ENCODE assay signal across 8 mouse cellular contexts in genomic region chr4:124881341-124881908, GRCm38 (mm10). TPM values are rescaled to one million over a fixed set of nuclear protein-coding genes. Genes with fewer than 3 reads are reported as not detected.
DNase-seq lines count a peak whose midpoint lies in the region; ATAC-seq and TF ChIP-seq lines count a peak whose summit lies in the region.

No protein-coding gene starts in this region.

- H3K27me3 ChIP-seq in forebrain, embryonic 16.5 days (replicated peaks; ENCODE audit: control insufficient read depth, insufficient read depth, low read length), result peaks cover 28% of the 10 kb centered on the region
- H3K27me3 ChIP-seq in midbrain, embryonic 15.5 days (replicated peaks), result peaks cover 20% of the 10 kb centered on the region; the same call in 1 of the 2 replicates

- peak; percentile 98 for ATAC-seq in forebrain, embryonic 16.5 days
- peak; percentile 97 for ATAC-seq in midbrain, embryonic 15.5 days (replicated peaks)

- peaks cover 2% of the 10 kb centered on the region; the same call in 1 of the 2 replicates for H3K9me3 ChIP-seq in forebrain, embryonic 16.5 days (ENCODE audit: control insufficient read depth, low read length)
- no peaks in the 10 kb centered on the region for H3K9me3 ChIP-seq in midbrain, embryonic 15.5 days

- peak overlapping the region; percentile 23 for H3K4me3 ChIP-seq in gastrocnemius, adult 2 months
- H3K4me3 ChIP-seq in forebrain, embryonic 16.5 days (replicated peaks; ENCODE audit: low read length), result peak overlapping the region; percentile 66
- H3K4me3 ChIP-seq in midbrain, embryonic 15.5 days, result peak overlapping the region; percentile 59

- peak overlapping the region; percentile 69 for H3K4me2 ChIP-seq in forebrain, embryonic 16.5 days (ENCODE audit: low read length)
- peak overlapping the region; percentile 71 for H3K4me2 ChIP-seq in midbrain, embryonic 15.5 days

- H3K36me3 ChIP-seq in forebrain, embryonic 16.5 days (ENCODE audit: control insufficient read depth, insufficient read depth), result no peaks in the 10 kb centered on the region
- no peaks in the 10 kb centered on the region for H3K36me3 ChIP-seq in midbrain, embryonic 15.5 days (replicated peaks)

- peak overlapping the region; percentile 31 for H3K9ac ChIP-seq in forebrain, embryonic 16.5 days (replicated peaks; ENCODE audit: low read depth, low read length)
- peak overlapping the region; percentile 52 for H3K9ac ChIP-seq in midbrain, embryonic 15.5 days

- no peak for TF ChIP-seq CTCF in gastrocnemius, adult 2 months (IDR thresholded peaks at IDR 0.05)

- H3K27ac ChIP-seq in gastrocnemius, adult 2 months, result no peak overlapping the region
- no peak overlapping the region for H3K27ac ChIP-seq in forebrain, embryonic 16.5 days (ENCODE audit: low read length)
- peak overlapping the region; percentile 82 for H3K27ac ChIP-seq in midbrain, embryonic 15.5 days

- peaks cover 16% of the 10 kb centered on the region for H3K4me1 ChIP-seq in forebrain, embryonic 16.5 days (replicated peaks; ENCODE audit: control insufficient read depth, insufficient read depth, low read length)
- H3K4me1 ChIP-seq in midbrain, embryonic 15.5 days, result peaks cover 28% of the 10 kb centered on the region

- no peak for DNase-seq in gastrocnemius, adult 2 months
- DNase-seq in gastrocnemius, postnatal 4 days (ENCODE audit: low spot score in 2 of 2), result no peak
- DNase-seq in brain, embryonic 18.5 days (ENCODE audit: low read depth, low spot score), result peak; percentile 89
- peak; percentile 59 for DNase-seq in left cerebral cortex, adult 11 months (ENCODE audit: low spot score)
- DNase-seq in ovary, adult 18-20 months (ENCODE audit: low spot score), result no peak
- DNase-seq in kidney, adult 8-10 months, result no peak

- WGBS in forebrain, embryonic 16.5 days, result under 1% methylated on average over 37 of the region's 37 CpGs
- under 1% methylated on average over 37 of the region's 37 CpGs for WGBS in midbrain, embryonic 15.5 days

- intact Hi-C loops in gastrocnemius, adult 2 months (cut with DNase I), result no loop called here

RNA-seq across cellular contexts. Expression of gene Epha10, which starts 0.7 kb away (rescaled TPM):
- total RNA-seq in gastrocnemius, adult 2 months (2021), result not detected
- not detected for total RNA-seq in gastrocnemius, postnatal 4 days (2021)
- polyA plus RNA-seq in forebrain, embryonic 16.5 days (2015; fragmentation: Nextera tagmentation; extraction: Ambion mirVana), result 1.2 and 2.7 TPM in 2 replicates
- 16.1 and 16.3 TPM in 2 replicates for polyA plus RNA-seq in midbrain, embryonic 15.5 days (2015; fragmentation: Nextera tagmentation; extraction: Ambion mirVana)

RNA-seq across cellular contexts. Expression of gene Maneal, which starts 19.5 kb away (rescaled TPM):
- total RNA-seq in gastrocnemius, adult 2 months (2021), result under 1 TPM; 0.31 to 0.46 TPM
- under 1 TPM; 0.34 to 0.47 TPM for total RNA-seq in gastrocnemius, postnatal 4 days (2021)
- polyA plus RNA-seq in forebrain, embryonic 16.5 days (2015; fragmentation: Nextera tagmentation; extraction: Ambion mirVana), result 8.3 and 11.0 TPM in 2 replicates
- polyA plus RNA-seq in midbrain, embryonic 15.5 days (2015; fragmentation: Nextera tagmentation; extraction: Ambion mirVana), result 13.8 and 14.2 TPM in 2 replicates

RNA-seq across cellular contexts. Expression of gene 1110065P20Rik, which starts 30.4 kb away (rescaled TPM):
- 10 to 100 TPM; 18.4 to 23.0 TPM for total RNA-seq in gastrocnemius, adult 2 months (2021)
- total RNA-seq in gastrocnemius, postnatal 4 days (2021), result 10 to 100 TPM; 47.5 to 49.5 TPM
- polyA plus RNA-seq in forebrain, embryonic 16.5 days (2015; fragmentation: Nextera tagmentation; extraction: Ambion mirVana), result 65.1 and 75.2 TPM in 2 replicates
- 94.8 and 95.8 TPM in 2 replicates for polyA plus RNA-seq in midbrain, embryonic 15.5 days (2015; fragmentation: Nextera tagmentation; extraction: Ambion mirVana)

RNA-seq across cellular contexts. Expression of gene Yrdc, which starts 30.9 kb away (rescaled TPM):
- total RNA-seq in gastrocnemius, adult 2 months (2021), result 10 to 100 TPM in 1 of 2 experiments, 1 to 10 TPM in 1; 9.4 to 11.4 TPM
- total RNA-seq in gastrocnemius, postnatal 4 days (2021), result 10 to 100 TPM; 15.9 to 20.7 TPM
- polyA plus RNA-seq in forebrain, embryonic 16.5 days (2015; fragmentation: Nextera tagmentation; extraction: Ambion mirVana), result 50.3 and 51.2 TPM in 2 replicates
- polyA plus RNA-seq in midbrain, embryonic 15.5 days (2015; fragmentation: Nextera tagmentation; extraction: Ambion mirVana), result 49.2 and 50.5 TPM in 2 replicates

RNA-seq across cellular contexts. Expression of gene 9930104L06Rik, which starts 55.4 kb away (rescaled TPM):
- total RNA-seq in gastrocnemius, adult 2 months (2021), result 1 to 10 TPM; 8.6 to 9.4 TPM
- total RNA-seq in gastrocnemius, postnatal 4 days (2021), result 1 to 10 TPM; 9.6 to 9.8 TPM
- polyA plus RNA-seq in forebrain, embryonic 16.5 days (2015; fragmentation: Nextera tagmentation; extraction: Ambion mirVana), result 17.1 and 17.2 TPM in 2 replicates
- polyA plus RNA-seq in midbrain, embryonic 15.5 days (2015; fragmentation: Nextera tagmentation; extraction: Ambion mirVana), result 14.3 and 16.9 TPM in 2 replicates

Comparison
In these comparisons a context has a peak if more than half of its experiments do, and no peak if none do; other contexts are left out.
1. DNase-seq: peak in brain, embryonic 18.5 days (single experiment) and left cerebral cortex, adult 11 months (single experiment); none in gastrocnemius, adult 2 months (single experiment), gastrocnemius, postnatal 4 days (0 of 2), ovary, adult 18-20 months (single experiment) and kidney, adult 8-10 months (0 of 2).
2. Peak in every context shown above with its lines, with median percentiles within 50 percentile points of each other: H3K4me3 ChIP-seq.